Mouse (Mus musculus): Measurements from ENCODE around the gene Tprn.

The Tprn gene

DNA sequence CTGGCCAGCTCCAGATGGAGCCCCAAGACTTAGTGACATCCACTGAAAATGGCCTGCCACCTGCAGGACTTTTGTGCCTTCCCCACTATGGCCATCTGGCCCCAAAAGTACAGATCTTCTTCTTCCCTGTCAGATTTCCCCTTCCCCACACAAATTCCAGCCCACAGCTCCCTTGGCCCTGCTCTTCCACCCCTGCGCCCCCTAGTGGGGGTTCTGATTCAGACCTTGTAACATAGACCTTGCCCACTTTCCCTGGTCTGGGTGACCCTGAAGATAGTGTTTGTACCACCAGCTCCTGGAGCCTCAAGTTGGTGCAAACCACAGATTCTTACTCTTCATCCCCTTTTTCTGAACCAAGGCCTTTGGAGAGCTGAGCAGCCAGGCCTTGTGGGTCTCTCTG lies 30.4 kb downstream of the Tprn start:
- no peak for ATAC-seq (ENCODE audit: low TSS enrichment)

GRCm38 (mm10) chr2:25293706-25294105 lies 31.3 kb downstream of the Tprn start:
- no peak for ATAC-seq (ENCODE audit: low TSS enrichment)

- no peak for ATAC-seq (ENCODE audit: low TSS enrichment)
Measured at GRCm38 (mm10) chr2:25297093-25297492, 34.7 kb downstream of the Tprn start.

- ATAC-seq (ENCODE audit: low TSS enrichment), result no peak
Measured at GRCm38 (mm10) chr2:25298046-25298445, 35.6 kb downstream of the Tprn start.

DNA sequence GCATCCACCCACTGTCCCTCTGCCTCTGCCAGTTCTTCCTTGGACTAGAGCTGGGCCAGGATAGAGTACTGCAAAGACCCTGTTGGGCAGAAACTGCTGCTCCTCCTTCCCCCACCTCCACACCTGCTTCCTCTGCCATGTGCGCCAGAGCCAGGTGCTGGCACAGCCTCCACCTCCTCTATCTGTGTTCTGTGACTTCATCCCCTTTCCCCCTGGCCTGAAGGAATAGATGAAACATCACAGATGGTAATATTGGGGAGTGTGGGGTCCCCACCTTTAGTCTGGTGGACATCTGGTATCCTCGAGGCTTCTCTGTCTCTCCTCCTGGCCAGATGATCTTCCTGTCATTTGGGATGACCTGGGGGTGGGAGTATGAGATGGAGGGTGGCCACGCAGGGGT lies 41.0 kb downstream of the Tprn start:
- ATAC-seq (ENCODE audit: low TSS enrichment), result no peak

- ATAC-seq (ENCODE audit: low TSS enrichment), result peak; percentile 18; the same call in 1 of the 2 replicates
Measured at GRCm38 (mm10) chr2:25303931-25304656, 41.7 kb downstream of the Tprn start.

DNA sequence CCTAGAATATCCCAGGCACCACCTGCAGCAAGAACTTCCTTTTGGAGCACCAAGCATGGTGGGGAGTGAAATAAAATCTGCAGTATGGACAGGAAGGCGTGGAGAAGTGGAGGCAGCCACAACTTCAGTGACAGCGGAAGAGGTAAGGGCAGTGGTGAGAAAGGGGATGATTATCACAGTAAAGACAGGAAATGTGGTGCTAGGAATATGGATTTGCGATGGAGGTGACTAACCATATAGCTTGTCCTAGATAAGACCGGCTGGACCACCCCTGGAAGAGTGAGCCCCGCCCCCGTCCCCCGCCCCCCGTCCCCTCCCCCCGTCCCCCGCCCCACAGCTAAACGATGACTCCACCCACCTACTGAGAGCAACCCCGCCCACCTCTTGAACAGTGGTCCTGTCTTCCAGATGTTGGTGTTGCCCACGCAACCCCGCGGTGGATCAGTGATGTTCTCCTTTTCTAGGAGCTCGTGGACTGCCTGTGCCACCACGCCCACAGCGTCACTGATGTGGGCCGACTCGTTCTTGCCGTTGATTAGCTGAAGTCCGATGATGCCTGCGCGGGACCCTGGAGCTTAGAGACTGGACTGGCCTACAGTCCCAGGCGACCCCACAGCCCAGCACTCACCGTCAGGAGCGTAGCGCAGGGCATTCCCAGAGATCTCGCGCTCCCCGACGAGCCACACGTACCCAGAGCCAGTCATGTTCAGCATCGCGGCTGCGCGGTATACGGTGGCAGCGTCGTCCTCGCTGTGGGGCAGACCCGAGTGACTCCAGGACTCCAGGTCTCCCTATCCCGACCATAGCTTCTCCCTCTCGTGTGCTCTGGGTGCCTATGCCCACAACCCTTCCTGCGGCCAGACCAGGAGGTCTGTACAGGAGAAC lies 42.5 kb downstream of the Tprn start:
- 0 out of 2 replicates have a peak, but pooled peaks have one; percentile 31 for ATAC-seq (ENCODE audit: low TSS enrichment)

DNA sequence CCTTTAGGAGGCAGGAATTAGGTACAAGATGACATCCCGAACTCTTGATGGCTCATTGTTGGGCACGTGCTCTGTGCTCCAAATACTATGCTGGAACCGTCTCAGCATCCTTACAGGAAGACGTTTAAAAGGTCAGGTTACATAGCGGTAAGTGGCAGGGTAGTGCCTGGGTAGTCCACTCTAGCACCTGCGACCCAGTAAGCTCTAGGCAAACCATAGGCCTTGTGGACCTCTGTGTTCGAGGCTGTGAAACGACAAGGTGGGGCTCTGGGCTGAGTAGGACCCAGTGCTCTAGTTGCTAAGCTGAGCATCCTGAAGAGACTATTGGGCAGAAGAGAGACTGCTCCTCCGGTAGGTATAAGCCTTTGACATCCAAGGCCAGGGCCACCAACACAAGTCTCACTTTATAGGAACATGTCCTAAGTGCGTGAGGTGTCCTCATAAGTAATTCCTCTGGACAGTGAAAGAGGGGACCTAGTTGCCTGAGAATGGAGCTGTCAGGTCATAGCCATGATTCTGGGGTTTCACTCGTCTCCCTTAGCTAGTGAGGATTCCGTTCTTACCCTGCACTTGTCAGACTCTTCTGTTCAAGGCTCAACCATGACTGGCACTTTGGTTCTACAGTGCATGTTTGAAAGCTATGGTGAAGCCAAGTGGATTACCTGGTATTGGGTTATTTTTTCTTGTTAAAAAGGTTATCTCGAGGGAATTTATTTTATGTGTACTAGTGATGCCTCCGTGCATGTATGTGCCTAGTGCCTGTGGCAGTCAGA lies 43.4 kb downstream of the Tprn start:
- no peak for ATAC-seq (ENCODE audit: low TSS enrichment)

DNA sequence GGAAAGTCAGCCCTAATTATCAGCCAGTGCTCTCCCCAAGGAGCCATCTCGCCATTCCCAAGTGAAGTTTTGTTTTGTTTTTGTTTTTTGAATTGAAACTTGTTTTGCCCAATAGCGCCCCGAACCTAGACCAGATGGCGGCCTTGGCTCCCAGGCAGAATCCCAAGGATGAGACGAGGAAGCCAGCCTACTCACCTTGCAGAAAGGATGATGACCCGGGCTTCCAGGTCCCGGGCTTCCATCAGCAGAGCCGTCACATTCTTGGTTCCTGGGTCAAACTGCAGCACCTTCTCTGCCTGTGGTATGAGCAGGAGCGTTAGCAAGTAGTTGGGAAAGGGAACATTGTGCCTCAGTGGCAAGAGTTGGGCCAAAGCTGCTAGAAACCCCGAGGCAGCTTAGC lies 47.8 kb downstream of the Tprn start:
- ATAC-seq (ENCODE audit: low TSS enrichment), result no peak

- no peak for ATAC-seq (ENCODE audit: low TSS enrichment)
Measured at GRCm38 (mm10) chr2:25310969-25311368, 48.6 kb downstream of the Tprn start.

GRCm38 (mm10) chr2:25311491-25311891 lies 49.1 kb downstream of the Tprn start:
- no peak for ATAC-seq (ENCODE audit: low TSS enrichment)

DNA sequence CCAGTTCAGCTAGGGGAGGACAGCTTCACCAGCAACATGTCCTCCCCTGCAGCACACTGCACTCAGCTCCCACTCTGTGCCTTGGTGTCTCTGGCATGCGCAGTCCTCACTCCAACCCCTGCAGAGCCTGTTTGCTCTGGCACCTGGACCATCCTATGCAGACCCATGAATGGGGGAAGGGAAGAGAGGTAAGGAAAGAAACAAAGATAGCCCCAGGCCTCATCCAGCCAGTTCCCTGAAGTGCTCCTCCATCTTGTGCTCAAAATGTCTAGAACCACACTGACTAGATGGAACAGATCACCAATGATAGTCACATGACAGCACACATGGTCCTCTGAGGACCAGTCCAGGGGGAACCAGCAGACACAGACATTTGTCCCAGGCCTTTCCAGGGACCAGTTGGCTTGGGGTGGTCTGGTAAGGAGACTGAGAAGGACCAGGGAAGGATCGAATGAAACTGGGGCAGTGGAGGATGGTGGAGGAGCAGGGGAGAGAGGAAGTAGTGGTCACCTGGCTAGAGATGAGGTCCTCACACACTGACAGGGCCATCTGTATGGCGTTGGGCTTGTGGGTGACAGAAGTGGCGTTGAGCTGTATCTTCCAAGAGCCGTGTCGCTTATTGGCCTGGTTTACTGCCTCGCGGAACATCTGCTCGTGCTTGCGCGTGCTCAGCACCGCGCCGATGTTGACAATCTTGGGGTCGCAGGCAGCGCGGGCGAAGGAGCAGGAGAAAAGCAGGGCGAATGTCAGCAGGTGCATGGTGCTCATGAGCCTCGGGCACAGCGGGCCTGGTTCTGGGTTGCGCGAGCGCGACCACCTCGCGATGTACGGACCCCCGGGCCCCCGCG lies 55.9 kb downstream of the Tprn start:
- peak; percentile 67 for ATAC-seq (ENCODE audit: low TSS enrichment)

- peak; percentile 66 for ATAC-seq (ENCODE audit: low TSS enrichment)
Measured at GRCm38 (mm10) chr2:25318971-25319773, 56.8 kb downstream of the Tprn start, which contains the start of gene Grin1. Gene Grin1, minus strand, starts transcription at chr2:25319187.
